Mouse (Mus musculus): ENCODE data around the gene Zfand6.

Gene Zfand6

GRCm38 (mm10) chr7:84649016-84649415, 40.7 kb downstream of the Zfand6 start:
- DNase-seq: no peak

- DNase-seq: no peak
Observed at GRCm38 (mm10) chr7:84646256-84646655, 43.5 kb downstream of the Zfand6 start.

GRCm38 (mm10) chr7:84643270-84643998, 46.3 kb downstream of the Zfand6 start:
- DNase-seq: no peak

- no peak for DNase-seq
Observed at GRCm38 (mm10) chr7:84642159-84642928, 47.4 kb downstream of the Zfand6 start.

GRCm38 (mm10) chr7:84636939-84637338, 52.8 kb downstream of the Zfand6 start:
- DNase-seq: no peak

GRCm38 (mm10) chr7:84631878-84632277, 57.9 kb downstream of the Zfand6 start:
- no peak for DNase-seq

- DNase-seq: no peak
Observed at GRCm38 (mm10) chr7:84623718-84624117, 66.0 kb downstream of the Zfand6 start.

GRCm38 (mm10) chr7:84620956-84621355, 68.8 kb downstream of the Zfand6 start:
- DNase-seq: no peak

GRCm38 (mm10) chr7:84618951-84619350, 70.8 kb downstream of the Zfand6 start:
- no peak for DNase-seq

- no peak for DNase-seq
Observed at GRCm38 (mm10) chr7:84612445-84612844, 77.3 kb downstream of the Zfand6 start.

- no peak for DNase-seq
Observed at GRCm38 (mm10) chr7:84611609-84612008, 78.2 kb downstream of the Zfand6 start.

GRCm38 (mm10) chr7:84606293-84606749, 83.4 kb downstream of the Zfand6 start, which contains the start of gene Fah:
TSS of gene Fah (minus strand) at chr7:84606722.
- DNase-seq: no peak

GRCm38 (mm10) chr7:84605704-84606292, 84.0 kb downstream of the Zfand6 start:
- DNase-seq: peak; percentile 44

- DNase-seq: no peak
Observed at GRCm38 (mm10) chr7:84605033-84605687, 84.6 kb downstream of the Zfand6 start.

- peak; percentile 3 for DNase-seq
Observed at GRCm38 (mm10) chr7:84604501-84604900, 85.3 kb downstream of the Zfand6 start.

GRCm38 (mm10) chr7:84601331-84601730, 88.4 kb downstream of the Zfand6 start:
- DNase-seq: no peak

- DNase-seq: no peak
Observed at GRCm38 (mm10) chr7:84600631-84601030, 89.1 kb downstream of the Zfand6 start.

- DNase-seq: no peak
Observed at GRCm38 (mm10) chr7:84596633-84597032, 93.1 kb downstream of the Zfand6 start.

- no peak for DNase-seq
Observed at GRCm38 (mm10) chr7:84596002-84596401, 93.8 kb downstream of the Zfand6 start.

GRCm38 (mm10) chr7:84594917-84595303, 94.8 kb downstream of the Zfand6 start:
- DNase-seq: no peak

GRCm38 (mm10) chr7:84594087-84594916, 95.5 kb downstream of the Zfand6 start:
- DNase-seq: peak; percentile 49

- no peak for DNase-seq
Observed at GRCm38 (mm10) chr7:84591347-84591746, 98.4 kb downstream of the Zfand6 start.

Data from thymus, postnatal 14 days (tissue).